Mouse (Mus musculus) MEL (cell line): ENCODE results near the gene Wdr18. TPM values are rescaled to one million over a fixed set of nuclear protein-coding genes. Genes with fewer than 3 reads are reported as not detected.

Experiments
- DNase-seq: peaks from one replicate; pipeline ENCODE4 v3.0.0; 2011; ENCODE audit warnings: low read depth, low spot score
- H3K27ac ChIP-seq: 2 replicates; pipeline ENCODE4 v1.5.1; 2012; ENCODE audit warnings: low read depth, mild to moderate bottlenecking, control low read depth, low read length, moderate library complexity; ENCODE audit not compliant: control insufficient read depth
- H3K27me3 ChIP-seq, 2 experiments: fragments of 150-350 bp in 1 of 2; sonication (generic) in 1 of 2; 2 replicates each; pipeline ENCODE4 v1.6.1; 2012; ENCODE audit warnings: low read length in 2 of 2, mild to moderate bottlenecking in 2 of 2, improper control_type of control experiment in 1 of 2, moderate library complexity in 1 of 2; ENCODE audit not compliant: insufficient read depth in 2 of 2, control insufficient read depth in 1 of 2
- H3K36me3 ChIP-seq, 2 experiments: 2 replicates each; pipeline ENCODE4 v1.6.1; 2012 to 2014; ENCODE audit warnings: low read length in 2 of 2, improper control_type of control experiment in 1 of 2, inconsistent platforms in 1 of 2, mild to moderate bottlenecking in 1 of 2; ENCODE audit not compliant: insufficient read depth in 2 of 2, control insufficient read depth in 1 of 2
- H3K4me1 ChIP-seq, 2 experiments: fragments of 150-350 bp in 1 of 2; sonication (generic) in 1 of 2; 2 replicates each; pipeline ENCODE4 v1.6.1; 2012; ENCODE audit warnings: low read length in 2 of 2, improper control_type of control experiment in 1 of 2, mild to moderate bottlenecking in 1 of 2; ENCODE audit not compliant: insufficient read depth in 2 of 2, control insufficient read depth in 1 of 2
- H3K4me3 ChIP-seq, 2 experiments: fragments of 150-350 bp in 1 of 2; sonication (generic) in 1 of 2; 2 replicates each; pipeline ENCODE4 v1.5.1; 2012; ENCODE audit warnings: low read depth in 2 of 2, low read length in 2 of 2, mild to moderate bottlenecking in 2 of 2, moderate library complexity in 2 of 2, control low read depth in 1 of 2, improper control_type of control experiment in 1 of 2; ENCODE audit not compliant: control insufficient read depth in 1 of 2, insufficient read depth in 1 of 2
- H3K79me2 ChIP-seq: 2 replicates; pipeline ENCODE4 v1.6.1; 2012; ENCODE audit warnings: mild to moderate bottlenecking, low read length, moderate library complexity; ENCODE audit not compliant: control insufficient read depth, poor library complexity, insufficient read depth
- H3K9ac ChIP-seq: 2 replicates; pipeline ENCODE4 v1.6.1; 2012; ENCODE audit warnings: low read depth, mild to moderate bottlenecking, control low read depth, low read length, moderate library complexity; ENCODE audit not compliant: control insufficient read depth, poor library complexity, severe bottlenecking
- H3K9me3 ChIP-seq: fragments of 150-350 bp; sonication (generic); replicated peaks from 2 replicates; pipeline ENCODE4 v1.6.1; 2012; ENCODE audit warnings: mild to moderate bottlenecking, low read length, improper control_type of control experiment, moderate library complexity; ENCODE audit not compliant: insufficient read depth
- CHD2 ChIP-seq: IDR thresholded peaks from 2 replicates; pipeline ENCODE4 v1.6.1; 2011; ENCODE audit warnings: low read length, improper control_type of control experiment
- CTCF ChIP-seq, 3 experiments: IDR thresholded peaks in 2 of 3; conservative IDR thresholded peaks in 1 of 3; 2 replicates each; pipeline ENCODE4 v1.5.1; 2011 to 2012; ENCODE audit warnings: low read length in 3 of 3, low read depth in 2 of 3, mild to moderate bottlenecking in 2 of 3, improper control_type of control experiment in 1 of 3, inconsistent platforms in 1 of 3, mixed read lengths in 1 of 3, moderate library complexity in 1 of 3; ENCODE audit not compliant: control insufficient read depth in 1 of 3, insufficient read depth in 1 of 3, poor library complexity in 1 of 3, severe bottlenecking in 1 of 3
- ELF1 ChIP-seq: IDR thresholded peaks from 2 replicates; pipeline ENCODE4 v1.6.1; 2014; ENCODE audit warnings: low read depth, mild to moderate bottlenecking, inconsistent platforms, low read length, improper control_type of control experiment, moderate library complexity
- EP300 ChIP-seq, 2 experiments: IDR thresholded peaks; 2 replicates each; pipeline ENCODE4 v1.6.1; 2011; ENCODE audit warnings: improper control_type of control experiment in 2 of 2, low read length in 2 of 2, low read depth in 1 of 2, mild to moderate bottlenecking in 1 of 2
- ETS1 ChIP-seq: IDR thresholded peaks from 2 replicates; pipeline ENCODE4 v1.6.1; 2012; ENCODE audit warnings: low read depth, mild to moderate bottlenecking, inconsistent platforms, low read length, improper control_type of control experiment, moderate library complexity
- GATA1 ChIP-seq: IDR thresholded peaks from 2 replicates; pipeline ENCODE4 v1.6.1; 2011; ENCODE audit warnings: low read depth, low read length, improper control_type of control experiment
- HCFC1 ChIP-seq: IDR thresholded peaks from 2 replicates; pipeline ENCODE4 v1.6.1; 2012; ENCODE audit warnings: low read depth, mild to moderate bottlenecking, inconsistent platforms, low read length, improper control_type of control experiment, moderate library complexity
- MAFK ChIP-seq: IDR thresholded peaks from 2 replicates; pipeline ENCODE4 v1.6.1; 2011; ENCODE audit warnings: low read depth, mild to moderate bottlenecking, low read length, improper control_type of control experiment, borderline replicate concordance
- MYB ChIP-seq: IDR thresholded peaks from 2 replicates; pipeline ENCODE4 v1.6.1; 2011; ENCODE audit warnings: mild to moderate bottlenecking, low read depth, low read length, improper control_type of control experiment
- MYC ChIP-seq: IDR thresholded peaks from 2 replicates; pipeline ENCODE4 v1.6.1; 2011; ENCODE audit warnings: low read depth, mild to moderate bottlenecking, low read length, improper control_type of control experiment, moderate library complexity
- NRF1 ChIP-seq: IDR thresholded peaks from 2 replicates; pipeline ENCODE4 v1.6.1; 2014; ENCODE audit warnings: low read depth, mild to moderate bottlenecking, inconsistent platforms, low read length, improper control_type of control experiment, moderate library complexity; ENCODE audit not compliant: poor library complexity, insufficient read depth, severe bottlenecking
- POLR2A ChIP-seq, 2 experiments: IDR thresholded peaks; 2 replicates each; pipeline ENCODE4 v1.6.1; 2011 to 2012; ENCODE audit warnings: low read length in 2 of 2, mild to moderate bottlenecking in 2 of 2, control low read depth in 1 of 2, improper control_type of control experiment in 1 of 2, low read depth in 1 of 2, moderate library complexity in 1 of 2; ENCODE audit not compliant: control insufficient read depth in 1 of 2, insufficient read depth in 1 of 2, poor library complexity in 1 of 2
- POLR2AphosphoS2 ChIP-seq: IDR thresholded peaks from 2 replicates; pipeline ENCODE4 v1.6.1; 2011; ENCODE audit warnings: low read length, improper control_type of control experiment
- POLR2AphosphoS5 ChIP-seq: IDR thresholded peaks from 2 replicates; pipeline ENCODE4 v1.6.1; 2012; ENCODE audit warnings: low read depth, borderline replicate concordance, mild to moderate bottlenecking, inconsistent platforms, low read length, moderate library complexity, mixed read lengths
- RAD21 ChIP-seq: IDR thresholded peaks from 2 replicates; pipeline ENCODE4 v1.6.1; 2011; ENCODE audit warnings: mild to moderate bottlenecking, low read depth, low read length, improper control_type of control experiment
- TBP ChIP-seq: IDR thresholded peaks from 2 replicates; pipeline ENCODE4 v1.8.0; 2011; ENCODE audit warnings: low read depth, low read length, improper control_type of control experiment
- TCF12 ChIP-seq: IDR thresholded peaks from 2 replicates; pipeline ENCODE4 v1.6.1; 2014; ENCODE audit warnings: low read depth, mild to moderate bottlenecking, inconsistent platforms, low read length, improper control_type of control experiment, moderate library complexity
- USF2 ChIP-seq, 2 experiments: IDR thresholded peaks; 2 replicates each; pipeline ENCODE4 v1.6.1; 2011 to 2012; ENCODE audit warnings: improper control_type of control experiment in 2 of 2, low read length in 2 of 2, borderline replicate concordance in 1 of 2, inconsistent platforms in 1 of 2, low read depth in 1 of 2, mild to moderate bottlenecking in 1 of 2; ENCODE audit not compliant: insufficient read depth in 1 of 2
- ZC3H11A ChIP-seq: IDR thresholded peaks from 2 replicates; pipeline ENCODE4 v1.6.1; 2012; ENCODE audit warnings: low read depth, mild to moderate bottlenecking, inconsistent platforms, low read length, improper control_type of control experiment
- ZKSCAN1 ChIP-seq: IDR thresholded peaks from 2 replicates; pipeline ENCODE4 v1.6.1; 2012; ENCODE audit warnings: low read depth, mild to moderate bottlenecking, inconsistent platforms, low read length, improper control_type of control experiment, moderate library complexity
- ZMIZ1 ChIP-seq: IDR thresholded peaks from 2 replicates; pipeline ENCODE4 v1.6.1; 2012; ENCODE audit warnings: low read depth, mild to moderate bottlenecking, inconsistent platforms, low read length, improper control_type of control experiment, moderate library complexity
- polyA plus RNA-seq, 2 experiments: library from polyadenylated mRNA; stranded (reverse) in 1 of 2; unstranded in 1 of 2; fragments of >175 nt in 1 of 2; fragments of >200 nt in 1 of 2; gene quantifications; 2 replicates each; pipeline versions ENCODE4 v1.2.1 to v1.2.4; 2012; ENCODE audit warnings: low replicate concordance in 2 of 2, low read depth in 1 of 2; ENCODE audit not compliant: insufficient read length in 2 of 2, insufficient read depth in 1 of 2, missing spikeins in 1 of 2
- total RNA-seq: library from RNA; depleted of rRNA; stranded (reverse); fragments of 300-350 nt; gene quantifications from 2 replicates; pipeline ENCODE4 v1.2.3, GENCODE M21; 2012

The Wdr18 gene
- total and polyA plus RNA-seq, 3 experiments = 89.5 to 107 TPM; not detected in 1

- H3K9ac ChIP-seq = no peak overlapping the region
- TF ChIP-seq POLR2A (IDR thresholded peaks at IDR 0.05; ENCODE audit: control insufficient read depth in 1 of 2, insufficient read depth in 1 of 2, low read depth in 1 of 2, low read length in 2 of 2, poor library complexity in 1 of 2) (no peak), NRF1 (no peak), CHD2 (no peak), TCF12 (no peak), HCFC1 (no peak), GATA1 (no peak), POLR2AphosphoS5 (no peak), MYC (no peak), POLR2AphosphoS2 (no peak), ELF1 (no peak), ZMIZ1 (no peak), CTCF (IDR thresholded peaks at IDR 0.05 in 2 of 3, conservative IDR thresholded peaks at IDR 0.05 in 1 of 3; ENCODE audit: control insufficient read depth in 1 of 3, insufficient read depth in 1 of 3, low read depth in 2 of 3, low read length in 3 of 3, poor library complexity in 1 of 3, severe bottlenecking in 1 of 3) (no peak)
- no peaks in the 10 kb centered on the region for H3K79me2 ChIP-seq
- no peak overlapping the region for H3K4me3 ChIP-seq
- DNase-seq = no peak
- no peaks in the 10 kb centered on the region for H3K4me1 ChIP-seq
- H3K27me3 ChIP-seq = no peaks in the 10 kb centered on the region
- H3K27ac ChIP-seq = no peak overlapping the region
- H3K9me3 ChIP-seq = no peaks in the 10 kb centered on the region
- H3K36me3 ChIP-seq = no peaks in the 10 kb centered on the region; a peak in 1 of 4 replicates
These were observed 8.2 kb downstream of the Wdr18 start for GRCm38 (mm10) chr10:79968181-79968580.

- H3K4me1 ChIP-seq = no peaks in the 10 kb centered on the region
- no peaks in the 10 kb centered on the region for H3K27me3 ChIP-seq
- no peaks in the 10 kb centered on the region; a peak in 1 of 4 replicates for H3K36me3 ChIP-seq
- H3K9ac ChIP-seq = no peak overlapping the region
- DNase-seq = no peak
- no peaks in the 10 kb centered on the region for H3K9me3 ChIP-seq
- H3K79me2 ChIP-seq = no peaks in the 10 kb centered on the region
- no peak overlapping the region for H3K4me3 ChIP-seq
- peak in 1 of 2 experiments; percentile 18; a peak in 1 of 4 replicates for TF ChIP-seq POLR2A (IDR thresholded peaks at IDR 0.05; ENCODE audit: control insufficient read depth in 1 of 2, insufficient read depth in 1 of 2, low read depth in 1 of 2, low read length in 2 of 2, poor library complexity in 1 of 2)
- TF ChIP-seq NRF1 = no peak
- H3K27ac ChIP-seq = no peak overlapping the region
These were observed 9.2 kb downstream of the Wdr18 start for GRCm38 (mm10) chr10:79969124-79969568.

- Histone ChIP-seq H3K27ac (no peak within 1 kb of the TSS), H3K79me2 (no peaks in the 10 kb centered on the region), H3K9me3 (no peaks in the 10 kb centered on the region), H3K4me1 (no peaks in the 10 kb centered on the region), H3K36me3 (no peaks in the 10 kb centered on the region; a peak in 1 of 4 replicates), H3K9ac (no peak within 1 kb of the TSS), H3K27me3 (no peaks in the 10 kb centered on the region), H3K4me3 (no peak within 1 kb of the TSS)
- no peak for DNase-seq
- TF ChIP-seq RAD21 (no peak), USF2 (IDR thresholded peaks at IDR 0.05; ENCODE audit: borderline replicate concordance in 1 of 2, insufficient read depth in 1 of 2, low read depth in 1 of 2, low read length in 2 of 2) (no peak), EP300 (IDR thresholded peaks at IDR 0.05; ENCODE audit: low read depth in 1 of 2, low read length in 2 of 2) (no peak), MAFK (no peak), MYC (no peak), CTCF (IDR thresholded peaks at IDR 0.05 in 2 of 3, conservative IDR thresholded peaks at IDR 0.05 in 1 of 3; ENCODE audit: control insufficient read depth in 1 of 3, insufficient read depth in 1 of 3, low read depth in 2 of 3, low read length in 3 of 3, poor library complexity in 1 of 3, severe bottlenecking in 1 of 3) (no peak), ZC3H11A (no peak), TBP (no peak), ZKSCAN1 (no peak), ETS1 (no peak), POLR2A (IDR thresholded peaks at IDR 0.05; ENCODE audit: control insufficient read depth in 1 of 2, insufficient read depth in 1 of 2, low read depth in 1 of 2, low read length in 2 of 2, poor library complexity in 1 of 2) (no peak), MYB (no peak), CHD2 (no peak)
These were observed 10.6 kb downstream of the Wdr18 start, which contains the start of gene Grin3b for GRCm38 (mm10) chr10:79970415-79971182. Gene Grin3b, plus strand, starts transcription at chr10:79970715.
